Mouse (Mus musculus) erythroid progenitor cell, adult 5-6 weeks (primary cell): ENCODE results near the gene Col4a2. TPM values are rescaled to one million over a fixed set of nuclear protein-coding genes. Genes with fewer than 3 reads are reported as not detected.

Experiments used
- ATAC-seq: replicated peaks from 2 replicates; pipeline ENCODE4 v1.8.0; 2016; ENCODE audit warnings: moderate number of reproducible peaks, mild to moderate bottlenecking, moderate TSS enrichment, inconsistent platforms; ENCODE audit not compliant: poor library complexity, low FRiP score, severe bottlenecking
- total RNA-seq, 2 experiments: library from RNA; stranded (forward) in 1 of 2; stranded (reverse) in 1 of 2; fragments of 150-400 nt in 1 of 2; fragments of 186-747, 209-891 nt in 1 of 2; gene quantifications; 2 replicates each; pipeline versions ENCODE4 v1.2.3 to v1.2.4; 2015 to 2017; ENCODE audit warnings: low replicate concordance in 2 of 2

The Col4a2 gene
- total RNA-seq, 2 experiments from 2014 or later: 0.23 TPM; not detected in 1

GRCm38 (mm10) chr8:11375749-11376438 is 63.3 kb downstream of the Col4a2 start:
- no peak for ATAC-seq

- no peak for ATAC-seq
Measured at GRCm38 (mm10) chr8:11377391-11378210, 65.0 kb downstream of the Col4a2 start.

GRCm38 (mm10) chr8:11379590-11379989 is 67.0 kb downstream of the Col4a2 start:
- ATAC-seq: no peak

- no peak for ATAC-seq
Measured at GRCm38 (mm10) chr8:11381544-11381943, 68.9 kb downstream of the Col4a2 start.

GRCm38 (mm10) chr8:11382059-11382810 is 69.6 kb downstream of the Col4a2 start:
- ATAC-seq: no peak

GRCm38 (mm10) chr8:11382933-11383332 is 70.3 kb downstream of the Col4a2 start:
- ATAC-seq: no peak

GRCm38 (mm10) chr8:11383379-11383778 is 70.8 kb downstream of the Col4a2 start:
- ATAC-seq: no peak

- no peak for ATAC-seq
Measured at GRCm38 (mm10) chr8:11384841-11385240, 72.2 kb downstream of the Col4a2 start.

GRCm38 (mm10) chr8:11385272-11385905 is 72.8 kb downstream of the Col4a2 start:
- ATAC-seq: no peak

GRCm38 (mm10) chr8:11387282-11387681 is 74.7 kb downstream of the Col4a2 start:
- no peak for ATAC-seq

GRCm38 (mm10) chr8:11389275-11390050 is 76.9 kb downstream of the Col4a2 start:
- ATAC-seq: no peak

- no peak for ATAC-seq
Measured at GRCm38 (mm10) chr8:11392739-11393138, 80.1 kb downstream of the Col4a2 start.

- no peak for ATAC-seq
Measured at GRCm38 (mm10) chr8:11393161-11393560, 80.6 kb downstream of the Col4a2 start.

- ATAC-seq: no peak
Measured at GRCm38 (mm10) chr8:11393607-11394006, 81.0 kb downstream of the Col4a2 start.

GRCm38 (mm10) chr8:11394773-11395172 is 82.2 kb downstream of the Col4a2 start:
- ATAC-seq: no peak

- ATAC-seq: no peak
Measured at GRCm38 (mm10) chr8:11395601-11396000, 83.0 kb downstream of the Col4a2 start.

GRCm38 (mm10) chr8:11396111-11396510 is 83.5 kb downstream of the Col4a2 start:
- no peak for ATAC-seq

GRCm38 (mm10) chr8:11397126-11397525 is 84.5 kb downstream of the Col4a2 start:
- no peak for ATAC-seq

- no peak for ATAC-seq
Measured at GRCm38 (mm10) chr8:11399706-11400105, 87.1 kb downstream of the Col4a2 start.
